8 mouse cellular contexts compared by ENCODE assay signal in genomic region chr12:86974387-86975288, GRCm38 (mm10). TPM values are rescaled to one million over a fixed set of nuclear protein-coding genes. Genes with fewer than 3 reads are reported as not detected.
DNase-seq lines count a peak whose midpoint lies in the region; ATAC-seq and TF ChIP-seq lines count a peak whose summit lies in the region.

No protein-coding gene starts in this region.

- peak; percentile 75 for TF ChIP-seq CTCF in lung, embryonic 14.5 days (IDR thresholded peaks at IDR 0.05; ENCODE audit: low read depth)

- no peaks in the 10 kb centered on the region for H3K36me3 ChIP-seq in forebrain, embryonic 12.5 days (replicated peaks)
- no peaks in the 10 kb centered on the region for H3K36me3 ChIP-seq in lung, embryonic 14.5 days (ENCODE audit: insufficient read depth)

- peak; percentile 67 to 71 for DNase-seq in CD8-positive naive resting alpha-beta T cell, adult 2 months (ENCODE audit: low read depth in 2 of 2, low spot score in 2 of 2)
- DNase-seq in heart, postnatal 10 days: peak; percentile 81 to 89
- peak; percentile 77 to 81 for DNase-seq in kidney, postnatal 4 days
- peak; percentile 61 for DNase-seq in lung, embryonic 14.5 days
- DNase-seq in ovary, adult 18-20 months (ENCODE audit: low spot score): peak; percentile 34
- peak; percentile 29 to 73 for DNase-seq in thymus, postnatal 10 days (ENCODE audit: low spot score in 2 of 2)

- peak; percentile 78 for ATAC-seq in forebrain, embryonic 12.5 days (ENCODE audit: low FRiP score)
- peak; percentile 42; the same call in 1 of the 2 replicates for ATAC-seq in lung, embryonic 14.5 days (ENCODE audit: insufficient read depth)

- intact Hi-C loops in heart, postnatal 10 days (cut with DNase I): loop anchor here (1.0 to 5.0 kb wide), 4 partner anchors 18 to 252 kb away; no protein-coding TSS in a partner anchor

- peak overlapping the region; percentile 46 for H3K9ac ChIP-seq in forebrain, embryonic 12.5 days
- peak overlapping the region; percentile 15; the same call in 1 of the 2 replicates for H3K9ac ChIP-seq in lung, embryonic 14.5 days

- 4% methylated on average over 40 of the region's 40 CpGs for WGBS in forebrain, embryonic 12.5 days
- 6% methylated on average over 40 of the region's 40 CpGs for WGBS in lung, embryonic 14.5 days

- H3K9me3 ChIP-seq in forebrain, embryonic 12.5 days: no peaks in the 10 kb centered on the region
- H3K9me3 ChIP-seq in lung, embryonic 14.5 days (ENCODE audit: low read depth, low read length): no peaks in the 10 kb centered on the region

- peaks cover 28% of the 10 kb centered on the region for H3K27me3 ChIP-seq in forebrain, embryonic 12.5 days
- H3K27me3 ChIP-seq in lung, embryonic 14.5 days (ENCODE audit: insufficient read depth, low read length): no peaks in the 10 kb centered on the region; the same call in 1 of the 2 replicates

- no peak overlapping the region for H3K27ac ChIP-seq in brown adipose tissue, adult 24 weeks (replicated peaks; ENCODE audit: low read depth, low read length)
- peak overlapping the region; percentile 78 for H3K27ac ChIP-seq in forebrain, embryonic 12.5 days
- H3K27ac ChIP-seq in lung, embryonic 14.5 days (ENCODE audit: low read depth): peak overlapping the region; percentile 8; the same call in 1 of the 2 replicates

- H3K4me2 ChIP-seq in forebrain, embryonic 12.5 days: peak overlapping the region; percentile 64
- peak overlapping the region; percentile 59 for H3K4me2 ChIP-seq in lung, embryonic 14.5 days

- no peaks in the 10 kb centered on the region for H3K4me1 ChIP-seq in brown adipose tissue, adult 24 weeks (ENCODE audit: control insufficient read depth, insufficient read depth, insufficient read length, low read length)
- H3K4me1 ChIP-seq in forebrain, embryonic 12.5 days: peaks cover 39% of the 10 kb centered on the region
- peaks cover 15% of the 10 kb centered on the region for H3K4me1 ChIP-seq in lung, embryonic 14.5 days (ENCODE audit: insufficient read depth)

- H3K4me3 ChIP-seq in brown adipose tissue, adult 24 weeks (ENCODE audit: insufficient read depth, low read depth, low read length): peak overlapping the region; percentile 54
- peak overlapping the region; percentile 29 for H3K4me3 ChIP-seq in forebrain, embryonic 12.5 days (replicated peaks)
- peak overlapping the region; percentile 16; the same call in 1 of the 2 replicates for H3K4me3 ChIP-seq in lung, embryonic 14.5 days (ENCODE audit: low read depth, low read length)

RNA-seq across cellular contexts. Expression of gene Zdhhc22, which starts 15.6 kb away (rescaled TPM):
- polyA plus RNA-seq in brown adipose tissue, adult 24 weeks (2012; ENCODE audit: insufficient read depth, insufficient read length, missing spikeins): not detected in 2 replicates
- polyA plus RNA-seq in forebrain, embryonic 12.5 days (2016; fragmentation: Nextera tagmentation; extraction: Ambion mirVana): 1.1 and 1.6 TPM in 2 replicates
- not detected for total RNA-seq in heart, postnatal 10 days (2021)
- 0.05 TPM in 1 of 2 replicates, not detected in the other for polyA plus RNA-seq in lung, embryonic 14.5 days (2014; fragmentation: Nextera tagmentation; extraction: Ambion mirVana)

RNA-seq across cellular contexts. Expression of gene Cipc, which starts 27.8 kb away (rescaled TPM):
- 15.9 and 16.4 TPM in 2 replicates for polyA plus RNA-seq in brown adipose tissue, adult 24 weeks (2012; ENCODE audit: insufficient read depth, insufficient read length, missing spikeins)
- 49.5 and 51.4 TPM in 2 replicates for polyA plus RNA-seq in forebrain, embryonic 12.5 days (2016; fragmentation: Nextera tagmentation; extraction: Ambion mirVana)
- total RNA-seq in heart, postnatal 10 days (2021): 10 to 100 TPM; 36.5 to 45.1 TPM
- 22.4 and 24.3 TPM in 2 replicates for polyA plus RNA-seq in lung, embryonic 14.5 days (2014; fragmentation: Nextera tagmentation; extraction: Ambion mirVana)

RNA-seq across cellular contexts. Expression of gene Tmem63c, which starts 46.5 kb away (rescaled TPM):
- polyA plus RNA-seq in brown adipose tissue, adult 24 weeks (2012; ENCODE audit: insufficient read depth, insufficient read length, missing spikeins): not detected in 2 replicates
- 1.5 and 1.6 TPM in 2 replicates for polyA plus RNA-seq in forebrain, embryonic 12.5 days (2016; fragmentation: Nextera tagmentation; extraction: Ambion mirVana)
- total RNA-seq in heart, postnatal 10 days (2021): under 1 TPM; 0.17 to 0.25 TPM
- not detected in 2 replicates for polyA plus RNA-seq in lung, embryonic 14.5 days (2014; fragmentation: Nextera tagmentation; extraction: Ambion mirVana)

Comparison
In these comparisons a context has a peak if more than half of its experiments do, and no peak if none do; other contexts are left out.
1. DNase-seq: peak in every context shown above with its lines; median percentile 85 in heart, postnatal 10 days; 79 in kidney, postnatal 4 days; 69 in CD8-positive naive resting alpha-beta T cell, adult 2 months; 61 in lung, embryonic 14.5 days; 51 in thymus, postnatal 10 days; 34 in ovary, adult 18-20 months.